Mouse (Mus musculus) c-Kit-negative CD71-positive TER-119-positive erythroid progenitor cells, embryonic 14.5 days (primary cell): Measurements from ENCODE around the gene Phtf1.

Source experiments
- DNase-seq: peaks from one replicate; pipeline ENCODE4 v3.0.0-alpha.2; 2013; ENCODE audit warnings: low read depth, low spot score

Phtf1 gene

GRCm38 (mm10) chr3:104019453-104019852, 51.5 kb downstream of the Phtf1 start:
- no peak for DNase-seq

GRCm38 (mm10) chr3:104020101-104020500, 52.2 kb downstream of the Phtf1 start:
- no peak for DNase-seq

DNA sequence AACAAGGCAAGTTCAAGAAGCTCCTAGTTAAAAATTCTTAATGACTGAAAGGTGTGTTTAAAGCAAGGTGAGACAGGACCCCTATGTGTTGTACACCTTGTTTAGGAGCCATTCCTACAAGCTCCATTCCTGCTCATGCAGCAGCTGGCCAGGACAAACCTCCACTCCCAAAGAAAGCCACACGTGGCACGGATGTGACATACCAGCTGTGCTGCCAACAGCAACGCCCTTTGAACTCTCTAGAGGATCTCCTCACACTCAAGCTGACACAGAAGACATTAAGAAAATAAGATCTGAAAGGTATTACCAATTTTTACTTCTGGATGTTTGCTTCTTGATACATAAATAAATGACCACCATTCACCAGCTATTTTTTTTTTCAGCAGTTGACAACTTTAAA, 59.0 kb downstream of the Phtf1 start:
- no peak for DNase-seq

- no peak for DNase-seq
Measured at GRCm38 (mm10) chr3:104032086-104032485, 64.2 kb downstream of the Phtf1 start.

- no peak for DNase-seq
Measured at GRCm38 (mm10) chr3:104032747-104033146, 64.8 kb downstream of the Phtf1 start.

DNA sequence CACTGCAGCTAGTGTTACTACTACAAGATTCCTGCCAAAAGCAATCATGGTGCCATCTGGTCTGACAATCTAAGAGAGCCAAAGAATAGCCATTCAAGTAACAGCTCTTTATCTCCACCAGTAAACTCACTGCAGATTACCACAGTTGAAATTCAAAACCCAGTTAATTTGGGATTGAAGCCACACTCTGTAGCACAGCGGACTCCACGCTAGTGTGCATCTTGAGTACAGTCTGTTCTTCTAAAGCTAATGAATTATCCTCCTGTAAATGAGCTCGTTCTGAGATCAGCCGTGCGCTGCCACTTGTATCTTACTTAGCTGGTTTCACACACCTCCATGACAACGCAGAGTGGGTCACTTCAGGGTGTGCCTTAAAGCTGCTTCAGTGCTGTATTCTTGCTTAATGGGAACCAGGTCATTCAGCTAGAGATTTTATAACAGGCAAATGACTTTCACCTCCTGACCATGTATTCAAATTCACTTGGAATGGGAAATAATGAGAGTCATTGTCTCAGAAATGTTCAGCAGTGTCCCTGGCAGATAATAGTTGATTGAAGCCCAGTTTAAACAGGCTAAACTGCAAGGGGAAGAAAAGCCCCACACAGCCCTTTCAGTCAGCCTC, 91.2 kb downstream of the Phtf1 start:
- DNase-seq, result no peak

DNA sequence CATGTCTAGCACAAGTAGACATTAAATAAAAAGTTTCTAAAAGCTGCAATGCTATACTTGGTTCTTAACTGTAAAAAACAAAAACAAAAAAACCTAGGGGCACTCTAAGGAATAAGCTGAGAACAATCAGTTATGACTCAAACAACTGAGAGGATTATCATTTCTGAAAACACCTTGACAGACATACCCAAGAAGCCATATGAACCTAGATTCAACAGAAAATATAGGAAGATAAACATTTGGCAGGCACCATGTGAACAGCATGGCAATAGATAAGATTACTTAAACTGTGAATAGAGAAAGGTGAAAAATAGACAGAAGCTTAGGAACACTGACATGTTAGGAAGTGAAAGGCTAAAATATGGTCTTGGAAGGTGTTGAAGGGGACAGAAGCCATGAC, 101.5 kb downstream of the Phtf1 start:
- no peak for DNase-seq
